Mouse (Mus musculus): ENCODE results near the gene Ralgps1. TPM values are rescaled to one million over a fixed set of nuclear protein-coding genes. Genes with fewer than 3 reads are reported as not detected.

Ralgps1 gene
- polyA plus RNA-seq, 1 experiment from 2014 or later, result 8.0 TPM

- no peak overlapping the region for H3K27ac ChIP-seq (ENCODE audit: low read length)
- no peak for ATAC-seq (ENCODE audit: insufficient read depth, low FRiP score)
- H3K9ac ChIP-seq (ENCODE audit: low read length), result no peak overlapping the region
- H3K4me1 ChIP-seq (ENCODE audit: control insufficient read depth, insufficient read depth, low read length), result peaks cover 16% of the 10 kb centered on the region
- 37% methylated on average over 3 of the region's 3 CpGs for WGBS
- no peaks in the 10 kb centered on the region for H3K36me3 ChIP-seq (ENCODE audit: control insufficient read depth, insufficient read depth, low read length)
- no peaks in the 10 kb centered on the region for H3K9me3 ChIP-seq (replicated peaks; ENCODE audit: control insufficient read depth, low read length)
- no peaks in the 10 kb centered on the region for H3K27me3 ChIP-seq (ENCODE audit: control insufficient read depth, insufficient read depth, low read length)
- H3K4me3 ChIP-seq (replicated peaks; ENCODE audit: low read length), result no peak overlapping the region
- H3K4me2 ChIP-seq (ENCODE audit: low read depth, low read length), result no peak overlapping the region
Observed at GRCm38 (mm10) chr2:33320568-33320967, 50.7 kb downstream of the Ralgps1 start.

GRCm38 (mm10) chr2:33319934-33320333 is 51.4 kb downstream of the Ralgps1 start:
- Histone ChIP-seq H3K36me3 (ENCODE audit: control insufficient read depth, insufficient read depth, low read length) (no peaks in the 10 kb centered on the region), H3K9ac (ENCODE audit: low read length) (no peak overlapping the region), H3K4me2 (ENCODE audit: low read depth, low read length) (no peak overlapping the region), H3K4me3 (replicated peaks; ENCODE audit: low read length) (no peak overlapping the region), H3K4me1 (ENCODE audit: control insufficient read depth, insufficient read depth, low read length) (peaks cover 20% of the 10 kb centered on the region), H3K9me3 (replicated peaks; ENCODE audit: control insufficient read depth, low read length) (no peaks in the 10 kb centered on the region), H3K27me3 (ENCODE audit: control insufficient read depth, insufficient read depth, low read length) (no peaks in the 10 kb centered on the region), H3K27ac (ENCODE audit: low read length) (no peak overlapping the region)
- ATAC-seq (ENCODE audit: insufficient read depth, low FRiP score), result no peak
- WGBS, result 86% methylated on average over 1 of the region's 1 CpGs

- Histone ChIP-seq H3K4me3 (replicated peaks; ENCODE audit: low read length) (no peak overlapping the region), H3K27me3 (ENCODE audit: control insufficient read depth, insufficient read depth, low read length) (no peaks in the 10 kb centered on the region), H3K9me3 (replicated peaks; ENCODE audit: control insufficient read depth, low read length) (no peaks in the 10 kb centered on the region), H3K36me3 (ENCODE audit: control insufficient read depth, insufficient read depth, low read length) (no peaks in the 10 kb centered on the region), H3K4me1 (ENCODE audit: control insufficient read depth, insufficient read depth, low read length) (peaks cover 21% of the 10 kb centered on the region), H3K9ac (ENCODE audit: low read length) (no peak overlapping the region), H3K27ac (ENCODE audit: low read length) (no peak overlapping the region), H3K4me2 (ENCODE audit: low read depth, low read length) (no peak overlapping the region)
- WGBS, result 87% methylated on average over 5 of the region's 5 CpGs
- ATAC-seq (ENCODE audit: insufficient read depth, low FRiP score), result no peak
Observed at GRCm38 (mm10) chr2:33319455-33319854, 51.8 kb downstream of the Ralgps1 start.

GRCm38 (mm10) chr2:33318491-33318964 is 52.8 kb downstream of the Ralgps1 start:
- WGBS, result 65% methylated on average over 8 of the region's 8 CpGs

GRCm38 (mm10) chr2:33316516-33316915 is 54.8 kb downstream of the Ralgps1 start:
- H3K4me2 ChIP-seq (ENCODE audit: low read depth, low read length), result no peak overlapping the region
- H3K9me3 ChIP-seq (replicated peaks; ENCODE audit: control insufficient read depth, low read length), result no peaks in the 10 kb centered on the region
- WGBS, result 23% methylated on average over 7 of the region's 7 CpGs
- ATAC-seq (ENCODE audit: insufficient read depth, low FRiP score), result peak; percentile 87
- H3K4me3 ChIP-seq (replicated peaks; ENCODE audit: low read length), result no peak overlapping the region
- H3K27ac ChIP-seq (ENCODE audit: low read length), result peak overlapping the region; percentile 82
- H3K36me3 ChIP-seq (ENCODE audit: control insufficient read depth, insufficient read depth, low read length), result no peaks in the 10 kb centered on the region
- peak overlapping the region; percentile 16; the same call in 1 of the 2 replicates for H3K9ac ChIP-seq (ENCODE audit: low read length)
- peaks cover 21% of the 10 kb centered on the region for H3K4me1 ChIP-seq (ENCODE audit: control insufficient read depth, insufficient read depth, low read length)
- H3K27me3 ChIP-seq (ENCODE audit: control insufficient read depth, insufficient read depth, low read length), result no peaks in the 10 kb centered on the region

More at GRCm38 (mm10) chr2:33318491-33318964, 52.8 kb downstream of the Ralgps1 start:
- H3K4me1 ChIP-seq (ENCODE audit: control insufficient read depth, insufficient read depth, low read length), result peaks cover 21% of the 10 kb centered on the region
- no peak for ATAC-seq (ENCODE audit: insufficient read depth, low FRiP score)
- H3K9me3 ChIP-seq (replicated peaks; ENCODE audit: control insufficient read depth, low read length), result no peaks in the 10 kb centered on the region
- no peak overlapping the region for H3K4me2 ChIP-seq (ENCODE audit: low read depth, low read length)
- H3K4me3 ChIP-seq (replicated peaks; ENCODE audit: low read length), result no peak overlapping the region
- H3K27me3 ChIP-seq (ENCODE audit: control insufficient read depth, insufficient read depth, low read length), result no peaks in the 10 kb centered on the region
- no peak overlapping the region for H3K9ac ChIP-seq (ENCODE audit: low read length)
- H3K36me3 ChIP-seq (ENCODE audit: control insufficient read depth, insufficient read depth, low read length), result no peaks in the 10 kb centered on the region
- H3K27ac ChIP-seq (ENCODE audit: low read length), result no peak overlapping the region

- Histone ChIP-seq H3K9ac (ENCODE audit: low read length) (no peak overlapping the region), H3K4me1 (ENCODE audit: control insufficient read depth, insufficient read depth, low read length) (peaks cover 21% of the 10 kb centered on the region), H3K4me3 (replicated peaks; ENCODE audit: low read length) (no peak overlapping the region), H3K4me2 (ENCODE audit: low read depth, low read length) (no peak overlapping the region), H3K27ac (ENCODE audit: low read length) (peak overlapping the region; percentile 82), H3K36me3 (ENCODE audit: control insufficient read depth, insufficient read depth, low read length) (no peaks in the 10 kb centered on the region), H3K27me3 (ENCODE audit: control insufficient read depth, insufficient read depth, low read length) (no peaks in the 10 kb centered on the region), H3K9me3 (replicated peaks; ENCODE audit: control insufficient read depth, low read length) (no peaks in the 10 kb centered on the region)
- ATAC-seq (ENCODE audit: insufficient read depth, low FRiP score), result no peak
- WGBS, result 75% methylated on average over 1 of the region's 1 CpGs
Observed at GRCm38 (mm10) chr2:33316063-33316405, 55.3 kb downstream of the Ralgps1 start.

GRCm38 (mm10) chr2:33315233-33316062 is 55.8 kb downstream of the Ralgps1 start:
- H3K27ac ChIP-seq (ENCODE audit: low read length), result peak overlapping the region; percentile 85
- H3K9me3 ChIP-seq (replicated peaks; ENCODE audit: control insufficient read depth, low read length), result no peaks in the 10 kb centered on the region
- H3K9ac ChIP-seq (ENCODE audit: low read length), result peak overlapping the region; percentile 44
- no peaks in the 10 kb centered on the region for H3K27me3 ChIP-seq (ENCODE audit: control insufficient read depth, insufficient read depth, low read length)
- ATAC-seq (ENCODE audit: insufficient read depth, low FRiP score), result peak; percentile 87
- H3K4me3 ChIP-seq (replicated peaks; ENCODE audit: low read length), result no peak overlapping the region
- H3K4me1 ChIP-seq (ENCODE audit: control insufficient read depth, insufficient read depth, low read length), result peaks cover 21% of the 10 kb centered on the region
- H3K4me2 ChIP-seq (ENCODE audit: low read depth, low read length), result no peak overlapping the region
- no peaks in the 10 kb centered on the region for H3K36me3 ChIP-seq (ENCODE audit: control insufficient read depth, insufficient read depth, low read length)
- 60% methylated on average over 4 of the region's 4 CpGs for WGBS

- Histone ChIP-seq H3K9ac (ENCODE audit: low read length) (no peak overlapping the region), H3K4me2 (ENCODE audit: low read depth, low read length) (no peak overlapping the region), H3K4me3 (replicated peaks; ENCODE audit: low read length) (no peak overlapping the region), H3K27me3 (ENCODE audit: control insufficient read depth, insufficient read depth, low read length) (no peaks in the 10 kb centered on the region), H3K4me1 (ENCODE audit: control insufficient read depth, insufficient read depth, low read length) (peaks cover under 1% of the 10 kb centered on the region; the same call in 1 of the 2 replicates), H3K27ac (ENCODE audit: low read length) (no peak overlapping the region), H3K36me3 (ENCODE audit: control insufficient read depth, insufficient read depth, low read length) (no peaks in the 10 kb centered on the region), H3K9me3 (replicated peaks; ENCODE audit: control insufficient read depth, low read length) (no peaks in the 10 kb centered on the region)
- ATAC-seq (ENCODE audit: insufficient read depth, low FRiP score), result no peak
- WGBS, result 86% methylated on average over 9 of the region's 9 CpGs
Observed at GRCm38 (mm10) chr2:33309426-33309825, 61.9 kb downstream of the Ralgps1 start.

- Histone ChIP-seq H3K27me3 (ENCODE audit: control insufficient read depth, insufficient read depth, low read length) (no peaks in the 10 kb centered on the region), H3K9ac (ENCODE audit: low read length) (no peak overlapping the region), H3K27ac (ENCODE audit: low read length) (no peak overlapping the region), H3K36me3 (ENCODE audit: control insufficient read depth, insufficient read depth, low read length) (no peaks in the 10 kb centered on the region), H3K9me3 (replicated peaks; ENCODE audit: control insufficient read depth, low read length) (no peaks in the 10 kb centered on the region), H3K4me3 (replicated peaks; ENCODE audit: low read length) (no peak overlapping the region), H3K4me1 (ENCODE audit: control insufficient read depth, insufficient read depth, low read length) (peaks cover 3% of the 10 kb centered on the region; the same call in 1 of the 2 replicates), H3K4me2 (ENCODE audit: low read depth, low read length) (no peak overlapping the region)
- no peak for ATAC-seq (ENCODE audit: insufficient read depth, low FRiP score)
- 77% methylated on average over 3 of the region's 3 CpGs for WGBS
Observed at GRCm38 (mm10) chr2:33306565-33306964, 64.7 kb downstream of the Ralgps1 start.
